Mouse (Mus musculus) megakaryocyte, embryonic 14.5 days (primary cell): ENCODE measurements around the gene Tmem240.

Experiments
- FLI1 ChIP-seq: IDR thresholded peaks from 2 replicates; pipeline ENCODE4 v1.6.1; 2012; ENCODE audit warnings: low read length, inconsistent platforms, mixed read lengths
- GATA1 ChIP-seq: IDR thresholded peaks from 3 replicates; pipeline ENCODE4 v1.6.1; 2012; ENCODE audit warnings: mixed read lengths, low read length, inconsistent platforms, borderline replicate concordance

DNA sequence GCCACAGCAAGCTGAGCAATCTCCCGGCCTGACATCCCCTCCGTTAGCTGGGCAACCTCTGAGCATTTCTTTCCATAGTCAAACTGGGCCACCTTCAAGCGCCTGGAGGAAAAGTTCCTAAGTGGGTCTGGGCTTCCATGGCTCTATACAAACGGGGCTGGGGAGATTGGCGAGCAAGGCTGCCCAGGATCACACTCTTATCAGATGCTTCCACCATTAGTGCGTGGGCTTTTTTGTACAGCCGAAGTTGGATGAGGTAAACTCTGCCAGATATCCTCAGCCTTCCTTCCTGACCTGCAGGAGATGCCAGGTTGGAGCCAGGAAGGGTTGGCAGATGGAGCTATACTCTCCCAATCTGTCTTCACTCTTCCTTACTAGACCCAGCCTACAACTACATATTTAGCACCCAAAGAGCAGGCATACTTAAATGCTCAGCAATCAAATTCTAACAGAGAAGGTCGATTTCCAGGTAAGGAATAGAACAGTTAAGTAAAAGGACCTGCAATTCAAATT lies 11.5 kb downstream of the Tmem240 start:
- no peak for TF ChIP-seq FLI1
- TF ChIP-seq GATA1, result no peak
